Mouse (Mus musculus) induced T-regulatory cell, adult 2 months (primary cell): ENCODE data around the gene Speg.

Source experiments
- DNase-seq: peaks from one replicate; pipeline ENCODE4 v3.0.0-alpha.2; 2012; ENCODE audit warnings: low read depth

Gene Speg

GRCm38 (mm10) chr1:75365510-75366137, 9.5 kb upstream of the Speg start:
- no peak for DNase-seq

- DNase-seq = no peak
These were observed 5.6 kb upstream of the Speg start for GRCm38 (mm10) chr1:75369360-75369983.

- no peak for DNase-seq
These were observed 5.0 kb upstream of the Speg start for GRCm38 (mm10) chr1:75369984-75370660.

- DNase-seq = no peak
These were observed 3.6 kb upstream of the Speg start for GRCm38 (mm10) chr1:75371317-75372095.

- no peak for DNase-seq
These were observed 2.6 kb upstream of the Speg start for GRCm38 (mm10) chr1:75372450-75372849.

- DNase-seq = no peak
These were observed 1.8 kb upstream of the Speg start for GRCm38 (mm10) chr1:75373276-75373675.

- no peak for DNase-seq
These were observed 4.1 kb downstream of the Speg start for GRCm38 (mm10) chr1:75379196-75379595.

- DNase-seq = no peak
These were observed 4.8 kb downstream of the Speg start for GRCm38 (mm10) chr1:75379931-75380330.

- no peak for DNase-seq
These were observed 5.9 kb downstream of the Speg start for GRCm38 (mm10) chr1:75380951-75381350.

GRCm38 (mm10) chr1:75381482-75382355, 6.6 kb downstream of the Speg start:
- DNase-seq = peak; percentile 14

- no peak for DNase-seq
These were observed 7.4 kb downstream of the Speg start for GRCm38 (mm10) chr1:75382356-75383071.

- no peak for DNase-seq
These were observed 9.5 kb downstream of the Speg start for GRCm38 (mm10) chr1:75384470-75385141.

GRCm38 (mm10) chr1:75385142-75385730, 10.1 kb downstream of the Speg start:
- no peak for DNase-seq

GRCm38 (mm10) chr1:75386149-75386548, 11.1 kb downstream of the Speg start:
- no peak for DNase-seq

- no peak for DNase-seq
These were observed 12.4 kb downstream of the Speg start for GRCm38 (mm10) chr1:75387469-75387928.

GRCm38 (mm10) chr1:75387929-75388897, 13.1 kb downstream of the Speg start:
- DNase-seq = no peak

GRCm38 (mm10) chr1:75388898-75389515, 13.9 kb downstream of the Speg start:
- no peak for DNase-seq

GRCm38 (mm10) chr1:75393139-75393538, 18.0 kb downstream of the Speg start:
- DNase-seq = no peak
